Mouse (Mus musculus) layer of hippocampus, postnatal 25 days (tissue): ENCODE measurements at regions not wholly inside any gene's neighbourhood (a gene's known extent, or its start where the extent isn't known, plus 50 kb on each side); places are given as distances from the start of the nearest gene placed in this dataset.

Experiments
- DNase-seq, 2 experiments: peaks; one replicate each; pipeline ENCODE4 v3.0.0; 2022; ENCODE audit warnings: mixed read lengths in 2 of 2, low spot score in 1 of 2; ENCODE audit errors: extremely low spot score in 1 of 2

- DNase-seq, result no peak
Observed at GRCm38 (mm10) chr19:20035223-20035622, 355.5 kb downstream of the Anxa1 start.

GRCm38 (mm10) chr19:20027667-20028282, 363.0 kb downstream of the Anxa1 start:
- DNase-seq, result no peak

- DNase-seq, result no peak
Observed at GRCm38 (mm10) chr19:20014114-20014513, 376.6 kb downstream of the Anxa1 start.

- DNase-seq, result no peak
Observed at GRCm38 (mm10) chr19:20009801-20010441, 380.8 kb downstream of the Anxa1 start.

GRCm38 (mm10) chr19:20005932-20006625, 384.7 kb downstream of the Anxa1 start:
- no peak for DNase-seq

- no peak for DNase-seq
Observed at GRCm38 (mm10) chr19:19987255-19987654, 403.5 kb downstream of the Anxa1 start.

GRCm38 (mm10) chr19:19978816-19979215, 411.9 kb downstream of the Anxa1 start:
- no peak for DNase-seq

- DNase-seq, result no peak
Observed at GRCm38 (mm10) chr19:19977609-19978259, 413.0 kb downstream of the Anxa1 start.

GRCm38 (mm10) chr19:19976776-19977175, 414.0 kb downstream of the Anxa1 start:
- no peak for DNase-seq

- no peak for DNase-seq
Observed at GRCm38 (mm10) chr19:19969780-19970512, 420.8 kb downstream of the Anxa1 start.

GRCm38 (mm10) chr19:19969335-19969734, 421.4 kb downstream of the Anxa1 start:
- DNase-seq, result no peak

GRCm38 (mm10) chr19:19945247-19945646, 445.5 kb downstream of the Anxa1 start:
- DNase-seq, result no peak

- DNase-seq, result no peak
Observed at GRCm38 (mm10) chr19:19942697-19943096, 448.0 kb downstream of the Anxa1 start.

- DNase-seq, result no peak
Observed at GRCm38 (mm10) chr19:19921109-19921508, 469.6 kb downstream of the Anxa1 start.

- peak; percentile 3 to 8 for DNase-seq
Observed at GRCm38 (mm10) chr19:19885933-19886710, 504.6 kb downstream of the Anxa1 start.

- no peak for DNase-seq
Observed at GRCm38 (mm10) chr19:19880895-19881294, 509.8 kb downstream of the Anxa1 start.

GRCm38 (mm10) chr19:19848152-19848551, 542.6 kb downstream of the Anxa1 start:
- DNase-seq, result no peak

GRCm38 (mm10) chr19:19807992-19808391, 582.8 kb downstream of the Anxa1 start:
- no peak for DNase-seq

GRCm38 (mm10) chr19:19793835-19794234, 596.9 kb downstream of the Anxa1 start:
- no peak for DNase-seq

- no peak for DNase-seq
Observed at GRCm38 (mm10) chr19:19783507-19783906, 607.2 kb downstream of the Anxa1 start.
